Mouse (Mus musculus): ENCODE data around the gene Repin1.
"Not testable (repeated sequence)": the region's sequence is repeated elsewhere in the genome, so short reads cannot be mapped to it uniquely, and the experiment has no call there.

Repin1 gene

GRCm38 (mm10) chr6:48581257-48581656 is 12.4 kb upstream of the Repin1 start:
- no peak for DNase-seq (ENCODE audit: low spot score)

- DNase-seq (ENCODE audit: low spot score), result no peak
Observed at GRCm38 (mm10) chr6:48582037-48582436, 11.6 kb upstream of the Repin1 start.

GRCm38 (mm10) chr6:48589194-48589750 is 4.4 kb upstream of the Repin1 start, which contains the start of gene Gm45021:
Gene Gm45021 (plus strand): TSS chr6:48589610.
- DNase-seq (ENCODE audit: low spot score), result no peak

- DNase-seq (ENCODE audit: low spot score), result no peak
Observed at GRCm38 (mm10) chr6:48591221-48591845, 2.4 kb upstream of the Repin1 start.

GRCm38 (mm10) chr6:48591871-48592270 is 1.8 kb upstream of the Repin1 start:
- DNase-seq (ENCODE audit: low spot score), result no peak

- no peak for DNase-seq (ENCODE audit: low spot score)
Observed at GRCm38 (mm10) chr6:48594043-48594738, 508 bp downstream of the Repin1 start.

- DNase-seq (ENCODE audit: low spot score), result no peak
Observed at GRCm38 (mm10) chr6:48595278-48595677, 1.6 kb downstream of the Repin1 start.

GRCm38 (mm10) chr6:48596545-48597232 is 3.0 kb downstream of the Repin1 start:
- no peak for DNase-seq (ENCODE audit: low spot score)

- no peak for DNase-seq (ENCODE audit: low spot score)
Observed at GRCm38 (mm10) chr6:48597233-48597625, 3.5 kb downstream of the Repin1 start.

- DNase-seq (ENCODE audit: low spot score), result no peak
Observed at GRCm38 (mm10) chr6:48600594-48600993, 6.9 kb downstream of the Repin1 start.

GRCm38 (mm10) chr6:48601271-48602079 is 7.8 kb downstream of the Repin1 start, which contains the start of gene Zfp775:
Gene Zfp775 (plus strand): TSS chr6:48602063.
- peak; percentile 89 for DNase-seq (ENCODE audit: low spot score)

GRCm38 (mm10) chr6:48602080-48602741 is 8.5 kb downstream of the Repin1 start:
- DNase-seq (ENCODE audit: low spot score), result no peak

GRCm38 (mm10) chr6:48608124-48608523 is 14.4 kb downstream of the Repin1 start:
- DNase-seq (ENCODE audit: low spot score), result no peak

GRCm38 (mm10) chr6:48609512-48609911 is 15.8 kb downstream of the Repin1 start:
- DNase-seq (ENCODE audit: low spot score), result no peak

- DNase-seq (ENCODE audit: low spot score), result no peak
Observed at GRCm38 (mm10) chr6:48610657-48611056, 17.0 kb downstream of the Repin1 start.

- no peak for DNase-seq (ENCODE audit: low spot score)
Observed at GRCm38 (mm10) chr6:48613464-48613863, 19.8 kb downstream of the Repin1 start.

GRCm38 (mm10) chr6:48614756-48615155 is 21.1 kb downstream of the Repin1 start:
- no peak for DNase-seq (ENCODE audit: low spot score)

- DNase-seq (ENCODE audit: low spot score), result no peak
Observed at GRCm38 (mm10) chr6:48620031-48620430, 26.3 kb downstream of the Repin1 start.

GRCm38 (mm10) chr6:48622186-48622843 is 28.6 kb downstream of the Repin1 start:
- DNase-seq (ENCODE audit: low spot score), result not testable (repeated sequence)

- DNase-seq (ENCODE audit: low spot score), result no peak
Observed at GRCm38 (mm10) chr6:48623460-48623859, 29.8 kb downstream of the Repin1 start.

- no peak for DNase-seq (ENCODE audit: low spot score)
Observed at GRCm38 (mm10) chr6:48626464-48626863, 32.8 kb downstream of the Repin1 start, which contains the start of gene AI854703. Gene AI854703 (plus strand): TSS chr6:48626764.

All from ovary, postnatal 10 days (tissue).